Mouse (Mus musculus): ENCODE data around the gene Tmem11.

DNA sequence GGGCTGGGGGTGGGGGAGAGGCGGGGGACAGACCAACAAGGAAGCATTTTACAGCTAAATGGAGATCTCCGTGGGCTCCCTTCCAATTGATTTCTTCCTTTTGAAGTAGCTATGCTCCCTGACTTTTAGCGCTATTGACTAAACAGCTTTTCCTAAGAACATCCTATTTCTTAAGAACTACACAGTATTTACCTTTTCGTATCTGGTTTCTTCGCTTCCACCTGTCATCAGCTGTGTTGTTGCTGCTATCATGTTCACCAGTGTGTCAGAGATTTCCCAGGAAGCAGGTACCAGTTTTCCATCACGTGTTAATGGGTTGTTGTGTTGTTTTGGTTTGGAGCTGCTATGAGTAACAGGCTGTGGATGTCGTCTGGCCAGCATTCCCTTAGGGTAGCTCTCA, 35.4 kb upstream of the Tmem11 start, which contains the start of gene Natd1:
- TF ChIP-seq CTCF (IDR thresholded peaks at IDR 0.05; ENCODE audit: low read depth, low read length) (no peak), POLR2A (IDR thresholded peaks at IDR 0.05; ENCODE audit: borderline replicate concordance, low read depth, low read length) (no peak)
